Mouse (Mus musculus): Measurements from ENCODE around the gene Pck2.

Pck2 gene

DNA sequence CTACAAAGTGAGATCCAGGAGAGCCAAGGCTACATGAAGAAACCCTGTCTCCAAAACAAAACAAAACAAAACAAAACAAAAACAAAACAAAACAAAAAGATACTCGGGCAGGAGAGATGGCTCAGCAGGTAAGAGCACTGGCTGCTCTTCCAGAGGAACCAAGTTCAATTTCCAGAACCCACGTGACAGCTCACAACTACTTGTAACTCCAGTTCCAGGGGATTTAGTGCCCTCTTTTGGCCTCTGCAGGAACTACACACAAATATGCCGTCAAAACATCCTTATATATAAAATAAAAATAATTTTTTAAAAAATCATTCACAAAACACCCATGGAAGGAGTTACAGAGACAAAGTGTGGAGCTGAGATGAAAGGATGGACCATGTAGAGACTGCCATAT, 12.1 kb upstream of the Pck2 start:
- DNase-seq (ENCODE audit: extremely low spot score) = peak; percentile 17

DNA sequence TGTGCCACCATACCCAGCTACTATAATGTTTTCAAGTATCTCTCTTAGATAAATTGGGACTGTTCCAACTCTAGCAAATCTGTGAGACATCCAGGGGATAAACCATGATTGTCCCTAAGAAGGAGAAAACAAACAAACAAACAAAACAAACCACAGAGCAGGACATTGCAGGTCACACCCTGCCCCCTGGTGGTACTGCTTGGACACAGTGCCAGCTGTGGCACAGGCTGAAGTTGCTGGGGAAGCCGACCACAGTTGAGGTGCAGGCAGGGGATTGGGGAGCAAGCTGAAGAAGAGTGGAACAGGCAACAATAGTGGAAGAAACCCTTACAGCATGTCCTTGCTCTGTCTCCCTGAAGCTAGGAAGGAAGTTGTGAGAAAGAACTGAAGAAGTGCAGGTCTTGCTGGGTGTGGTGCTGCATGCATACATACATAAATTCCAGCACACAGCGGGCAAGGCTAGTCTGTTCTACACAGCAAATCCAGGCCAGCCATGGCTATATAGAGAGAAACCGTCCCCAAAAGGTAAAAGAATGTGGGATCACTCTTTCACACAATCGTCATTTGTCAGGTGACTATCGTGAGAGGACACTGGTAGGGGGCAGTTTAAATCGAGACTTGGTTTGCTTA, 3.8 kb upstream of the Pck2 start:
- peak; percentile 22 for DNase-seq (ENCODE audit: extremely low spot score)

DNA sequence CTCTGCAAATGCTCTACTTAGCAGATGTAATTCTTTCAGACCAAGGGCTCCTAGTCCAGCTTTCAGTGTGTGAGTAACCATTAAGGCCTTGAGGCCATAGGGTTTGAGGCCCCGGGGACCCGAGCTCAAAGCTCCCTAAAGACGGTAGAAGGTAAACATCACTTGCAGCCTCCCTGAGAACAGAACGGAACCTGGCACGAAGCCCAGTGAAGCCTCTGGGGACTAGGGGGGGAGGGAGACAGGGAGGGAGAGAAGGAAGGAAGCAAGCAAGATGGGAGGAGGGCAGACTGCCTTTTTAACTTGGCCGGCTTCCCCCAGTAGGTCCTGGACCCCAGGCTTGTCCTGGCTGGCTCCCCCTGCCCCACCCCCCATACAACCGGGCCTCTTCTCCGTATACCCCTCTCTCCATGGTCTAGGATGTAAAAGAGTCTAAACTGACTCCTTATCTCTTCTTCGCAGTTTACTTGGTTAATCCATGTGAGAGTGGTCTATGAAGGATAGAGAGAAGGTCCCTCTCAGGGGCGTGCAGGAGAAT, 788 bp downstream of the Pck2 start:
- no peak for DNase-seq (ENCODE audit: extremely low spot score)

DNA sequence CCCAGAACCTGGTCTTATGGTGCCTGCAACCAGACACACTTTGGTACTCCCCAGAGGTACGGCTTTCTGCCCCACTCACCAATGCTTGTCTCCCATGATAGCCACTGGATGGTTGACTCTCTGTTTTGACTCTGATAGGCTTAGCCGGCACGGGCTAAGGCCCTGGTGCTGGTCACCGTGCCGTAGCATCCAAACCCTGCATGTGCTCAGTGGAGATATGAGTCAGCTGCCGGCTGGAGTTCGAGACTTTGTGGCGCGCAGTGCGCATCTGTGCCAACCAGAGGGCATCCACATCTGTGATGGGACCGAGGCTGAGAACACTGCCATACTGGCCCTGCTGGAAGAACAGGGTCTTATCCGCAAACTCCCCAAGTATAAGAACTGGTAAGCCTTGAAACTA, 2.2 kb downstream of the Pck2 start:
- no peak for DNase-seq (ENCODE audit: extremely low spot score)

DNA sequence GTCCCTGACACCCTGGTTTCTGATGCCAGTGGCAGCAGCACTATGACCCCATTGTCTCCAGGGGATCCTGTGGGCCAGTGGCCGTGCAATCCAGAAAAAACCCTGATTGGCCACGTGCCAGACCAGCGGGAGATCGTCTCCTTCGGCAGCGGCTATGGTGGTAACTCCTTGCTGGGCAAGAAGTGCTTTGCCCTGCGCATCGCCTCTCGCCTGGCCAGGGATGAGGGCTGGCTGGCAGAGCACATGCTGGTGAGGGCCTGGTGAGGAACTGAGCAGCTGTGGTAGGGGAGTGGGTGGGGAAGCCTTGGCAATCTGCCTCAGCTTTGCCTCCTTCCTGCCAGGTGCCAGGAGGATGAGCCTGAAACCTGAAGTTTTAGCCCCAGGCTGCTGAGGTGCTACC, 4.3 kb downstream of the Pck2 start:
- DNase-seq (ENCODE audit: extremely low spot score) = no peak

DNA sequence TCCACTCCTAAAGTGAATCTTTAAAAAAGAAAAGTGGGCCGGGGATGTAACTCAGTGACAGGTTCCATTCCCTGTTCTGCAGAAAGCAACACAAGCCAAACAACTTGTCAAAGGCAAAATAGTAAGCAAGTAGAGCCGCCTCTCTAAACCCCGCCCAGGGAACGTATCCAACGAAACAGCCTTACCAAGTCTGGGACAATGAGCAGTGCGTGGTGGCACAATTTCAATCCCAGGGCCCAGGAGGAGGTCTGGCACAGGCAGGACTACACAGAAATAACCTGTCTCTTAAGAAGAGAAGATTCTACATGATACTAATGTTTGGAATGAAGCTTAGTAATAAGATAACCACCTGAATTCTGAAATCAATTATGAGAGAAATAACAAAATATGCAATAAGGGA, 10.1 kb downstream of the Pck2 start:
- no peak for DNase-seq (ENCODE audit: extremely low spot score)

DNA sequence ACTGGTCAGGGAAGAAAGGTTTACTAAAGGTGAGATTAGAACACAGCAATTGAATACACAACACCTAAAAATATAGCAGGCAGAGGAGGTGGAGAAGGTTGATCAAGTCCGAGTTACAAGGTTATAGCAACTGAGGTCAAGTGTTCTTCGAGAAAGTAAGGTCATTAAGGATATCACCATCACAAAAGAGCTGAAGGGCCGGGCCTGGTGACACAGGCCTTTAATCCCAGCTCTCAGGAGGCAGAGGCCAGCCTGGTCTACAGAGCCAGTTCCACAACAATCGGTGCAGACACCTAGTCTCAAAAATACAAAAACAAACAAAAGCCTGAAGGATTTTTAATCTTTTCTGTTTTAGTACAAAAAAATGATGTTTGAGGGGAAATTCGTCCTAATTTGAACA, 11.3 kb downstream of the Pck2 start:
- DNase-seq (ENCODE audit: extremely low spot score) = no peak

DNA sequence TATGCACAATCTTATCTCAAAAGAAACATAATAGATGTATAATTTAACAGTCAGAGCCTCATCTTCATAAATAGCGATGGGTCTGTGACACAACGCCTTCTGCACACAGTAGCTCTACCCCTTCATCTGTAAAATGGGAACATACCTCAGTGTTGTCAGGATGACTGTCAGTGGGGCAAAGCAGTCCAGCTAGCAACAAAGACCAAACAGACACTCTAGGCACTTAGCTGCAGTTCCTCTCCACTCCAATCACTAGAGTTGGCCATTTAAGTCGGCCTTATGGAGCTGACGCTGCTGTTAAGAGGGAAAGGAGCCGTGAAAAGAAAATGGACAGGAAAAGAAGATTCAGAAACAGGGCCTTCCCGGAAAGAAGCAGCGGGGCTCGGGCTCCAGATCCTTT, 11.7 kb downstream of the Pck2 start:
- no peak for DNase-seq (ENCODE audit: extremely low spot score)

DNA sequence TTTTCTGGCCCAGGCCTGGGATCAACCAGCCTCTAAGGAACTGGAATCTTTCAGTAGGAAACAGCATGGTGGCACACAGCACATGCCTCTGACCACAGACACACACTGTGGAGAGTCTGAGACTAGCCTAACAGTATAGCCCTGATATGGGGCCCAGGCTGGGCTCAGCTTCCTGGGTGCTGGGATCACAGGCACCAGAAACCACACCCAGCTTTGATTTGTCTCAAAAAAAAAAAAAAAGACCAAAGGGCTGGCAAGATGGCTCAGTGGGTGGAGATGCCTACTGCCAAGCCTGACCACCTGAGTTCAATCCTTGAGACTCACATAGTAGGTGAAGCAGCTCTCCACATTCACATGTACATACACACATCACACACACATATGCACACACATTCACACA, 14.6 kb downstream of the Pck2 start:
- DNase-seq (ENCODE audit: extremely low spot score) = no peak

DNA sequence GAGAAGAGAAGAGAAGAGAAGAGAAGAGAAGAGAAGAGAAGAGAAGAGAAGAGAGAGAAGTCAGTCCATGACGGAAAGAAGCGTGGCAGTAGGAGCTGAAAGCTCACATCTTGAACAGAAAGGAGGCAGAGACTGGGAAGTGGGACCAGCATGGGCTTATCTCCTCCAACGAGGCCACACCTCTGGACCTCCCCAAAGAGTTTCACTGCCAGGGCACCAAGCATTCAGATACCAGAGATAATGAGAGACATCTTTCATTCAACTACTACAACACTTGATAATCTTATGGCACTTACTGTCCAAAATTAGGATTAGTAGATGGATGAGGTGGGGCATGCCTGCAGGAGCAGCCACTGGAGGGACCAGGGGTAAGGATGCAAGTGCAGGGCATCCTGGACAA, 15.7 kb downstream of the Pck2 start:
- DNase-seq (ENCODE audit: extremely low spot score) = no peak

DNA sequence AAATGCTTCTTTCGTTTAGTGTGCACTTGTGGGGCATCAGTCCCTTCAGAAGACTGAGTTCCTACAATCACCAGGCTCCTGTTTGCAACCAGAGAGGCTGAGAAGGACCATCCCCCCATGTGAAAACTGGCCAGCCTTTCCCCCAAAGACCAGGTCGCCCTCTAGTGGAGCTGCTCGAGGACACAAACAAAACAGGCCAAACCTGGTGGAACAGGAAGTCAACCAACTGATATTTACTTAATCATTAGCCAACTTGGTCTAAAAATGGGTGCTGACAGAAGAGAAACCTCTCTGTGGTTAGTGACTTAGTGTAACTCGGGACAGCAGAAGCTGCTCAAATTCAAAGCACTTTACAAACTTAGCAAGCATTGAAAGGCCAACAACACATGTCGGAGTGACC, 16.9 kb downstream of the Pck2 start:
- DNase-seq (ENCODE audit: extremely low spot score) = peak; percentile 64

DNA sequence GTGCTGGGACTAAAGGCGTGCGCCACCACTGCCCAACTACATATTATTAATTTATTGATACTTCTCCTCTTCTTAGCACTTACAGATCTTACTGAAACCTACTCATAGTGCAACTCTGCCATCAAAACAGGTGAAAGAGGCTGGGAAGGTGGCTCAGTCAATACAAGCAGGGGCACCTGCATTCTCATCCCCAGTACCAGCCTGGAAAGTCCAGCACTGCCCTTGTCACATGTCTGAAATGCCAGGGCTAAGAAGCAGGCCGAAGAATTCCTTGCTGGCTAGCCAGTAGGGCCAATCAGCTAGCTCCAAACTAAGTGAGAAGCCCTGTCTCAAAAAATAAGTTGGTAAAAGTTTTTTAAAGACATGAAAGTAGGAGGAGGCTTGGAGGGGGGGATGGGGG, 17.5 kb downstream of the Pck2 start:
- DNase-seq (ENCODE audit: extremely low spot score) = no peak

DNA sequence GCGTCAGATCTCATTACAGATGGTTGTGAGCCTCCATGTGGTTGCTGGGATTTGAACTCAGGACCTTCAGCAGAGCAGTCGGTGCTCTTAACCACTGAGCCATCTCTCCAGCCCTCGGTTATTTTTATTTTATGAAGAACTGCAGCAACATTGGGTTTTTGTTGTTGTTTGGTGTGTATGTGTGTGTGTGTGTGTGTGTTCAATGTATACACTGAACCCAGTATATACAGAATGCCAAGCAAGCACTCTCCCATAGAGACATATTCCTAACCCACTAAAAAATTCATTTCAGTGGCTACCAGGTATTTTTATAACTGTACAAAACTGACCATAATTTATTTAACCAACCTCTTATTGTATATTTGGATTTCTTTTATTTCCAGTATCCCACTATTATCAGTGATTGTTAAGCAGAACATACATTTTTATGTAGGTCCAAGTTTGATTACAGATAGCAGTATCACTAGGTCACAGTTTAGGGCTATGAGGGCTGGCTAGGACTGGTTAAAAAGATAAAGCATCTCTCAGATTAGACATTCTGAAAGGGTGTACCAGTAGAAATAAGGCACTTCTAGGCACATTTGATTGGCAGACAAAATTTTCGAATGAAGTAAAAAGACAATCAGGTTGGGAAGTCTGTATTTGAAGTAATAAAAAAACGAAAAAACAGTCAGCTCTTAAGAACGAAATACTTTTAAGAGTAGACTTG, 18.8 kb downstream of the Pck2 start:
- no peak for DNase-seq (ENCODE audit: extremely low spot score)

DNA sequence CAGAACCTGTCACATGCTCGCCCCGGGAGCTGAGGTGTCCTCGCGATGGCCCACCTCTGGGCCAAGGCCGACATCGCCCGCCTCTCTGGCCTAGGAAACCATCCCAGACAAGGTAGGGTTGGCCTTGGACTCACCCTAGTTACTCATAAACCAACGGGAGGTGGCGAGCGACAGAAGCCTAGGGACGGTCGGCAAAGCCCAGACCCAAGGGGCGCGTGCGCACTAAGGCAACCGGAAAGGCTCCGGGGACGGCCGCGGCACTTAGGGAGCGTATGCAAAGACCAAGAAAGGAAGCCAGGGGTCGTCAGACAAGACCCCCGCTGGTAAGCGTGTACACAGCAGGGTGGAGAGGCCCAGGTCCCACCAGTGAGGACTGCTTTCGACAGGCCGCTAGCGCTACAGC, 19.7 kb downstream of the Pck2 start, which contains the start of gene Dcaf11:
Gene Dcaf11, plus strand, starts transcription at position 208 of the 403 bp plus-strand sequence.
- peak; percentile 93 for DNase-seq (ENCODE audit: extremely low spot score)

DNA sequence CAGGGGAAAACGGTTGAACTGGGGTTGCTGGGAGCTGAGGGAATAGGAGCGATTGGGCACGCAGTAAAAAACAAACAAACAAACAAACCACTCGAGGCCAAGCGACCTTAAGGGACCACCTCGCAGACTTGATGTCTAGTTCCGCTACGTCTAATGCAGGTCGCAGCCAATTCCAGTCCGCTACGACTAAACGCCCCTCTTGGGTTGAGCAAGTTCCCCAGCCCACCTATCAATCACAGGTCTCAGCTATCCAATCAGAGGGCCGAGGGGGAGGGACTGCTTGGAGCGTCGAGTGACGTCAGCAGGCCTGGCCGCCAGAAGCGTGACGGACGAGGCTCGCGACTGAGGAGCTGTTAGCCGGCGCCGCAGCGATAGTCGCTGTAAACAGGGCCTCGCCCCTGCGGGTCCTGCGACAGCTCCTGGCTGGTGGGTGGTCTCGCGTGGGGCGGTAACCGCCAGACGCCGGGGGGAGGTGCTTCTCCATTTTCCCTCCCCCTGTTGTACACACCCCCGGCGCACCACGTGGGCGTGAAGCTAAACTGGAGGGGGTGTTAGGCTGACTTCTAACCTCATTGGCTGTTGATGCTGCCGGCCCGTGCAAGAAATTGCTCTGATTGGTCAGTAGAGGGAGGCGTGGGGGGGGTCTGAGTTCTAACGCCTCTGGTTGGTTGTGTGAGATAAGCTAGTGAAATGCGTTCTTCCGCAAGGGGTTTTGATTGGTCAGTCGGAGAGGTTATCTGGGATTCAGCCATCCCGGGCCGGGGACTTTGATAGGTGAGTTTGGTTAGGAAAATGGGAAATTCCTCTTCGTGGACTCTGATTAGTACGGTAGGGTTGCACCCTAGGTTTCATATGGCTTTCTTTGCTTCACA, 20.4 kb downstream of the Pck2 start, which contains the start of gene A730061H03Rik:
Gene A730061H03Rik, minus strand, starts transcription at position 205 of the 872 bp plus-strand sequence.
- peak; percentile 99 for DNase-seq (ENCODE audit: extremely low spot score)

DNA sequence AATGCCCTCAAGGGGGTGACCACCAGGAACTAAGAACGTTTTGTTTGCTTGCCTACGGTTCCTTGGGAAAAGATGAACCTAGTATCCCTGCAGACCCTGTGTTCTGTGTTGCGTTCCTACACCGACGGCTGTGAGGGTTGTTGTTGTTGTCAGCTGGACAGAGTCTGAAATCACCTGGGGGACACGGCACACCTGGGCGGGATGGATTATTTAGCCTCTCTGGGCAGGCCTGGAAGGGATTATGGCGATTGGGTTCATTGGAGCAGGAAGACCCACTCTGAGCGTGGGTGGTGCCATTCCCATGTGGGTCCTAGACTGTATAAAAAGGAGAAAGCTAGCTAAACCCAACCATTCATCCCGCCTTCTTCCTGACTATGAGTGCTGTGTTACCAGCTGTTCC, 21.8 kb downstream of the Pck2 start:
- no peak for DNase-seq (ENCODE audit: extremely low spot score)

DNA sequence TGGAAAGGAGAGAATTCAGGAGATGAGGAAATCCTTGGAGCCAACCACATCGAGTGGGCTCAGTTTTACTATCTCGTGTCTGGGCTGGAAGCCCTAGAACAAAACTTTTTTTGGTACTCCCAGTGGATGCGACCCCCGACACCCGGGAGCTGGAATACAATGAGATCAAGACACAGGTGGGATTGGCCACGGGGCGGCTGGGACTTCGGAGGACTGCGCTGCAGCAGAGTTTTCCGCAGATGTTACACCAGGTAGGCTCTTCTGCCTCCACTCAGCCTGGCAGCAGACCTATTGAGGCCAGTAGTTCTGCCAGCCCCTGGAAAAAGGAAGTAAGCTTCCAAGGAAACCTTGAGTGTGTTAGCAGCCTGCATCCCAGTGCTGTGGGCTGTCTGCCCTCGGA, 23.2 kb downstream of the Pck2 start:
- no peak for DNase-seq (ENCODE audit: extremely low spot score)

DNA sequence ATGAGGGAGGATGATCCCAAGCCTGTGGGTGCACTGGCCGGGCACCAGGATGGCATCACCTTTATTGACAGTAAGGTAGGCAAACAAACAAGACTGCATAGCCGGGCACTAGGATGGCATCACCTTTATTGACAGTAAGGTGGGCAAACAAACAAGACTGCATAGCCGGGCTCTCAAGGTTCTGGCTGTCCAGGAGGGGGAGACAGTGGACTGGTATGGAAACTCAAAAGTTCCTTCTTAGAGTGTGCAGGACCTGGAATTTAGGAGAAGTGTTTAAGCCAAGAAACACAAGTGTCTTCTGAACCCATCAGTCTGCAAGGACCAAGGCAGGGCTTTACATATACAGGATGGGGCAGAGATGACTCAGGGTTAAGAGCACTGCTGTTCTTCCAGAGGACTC, 25.7 kb downstream of the Pck2 start:
- no peak for DNase-seq (ENCODE audit: extremely low spot score)

DNA sequence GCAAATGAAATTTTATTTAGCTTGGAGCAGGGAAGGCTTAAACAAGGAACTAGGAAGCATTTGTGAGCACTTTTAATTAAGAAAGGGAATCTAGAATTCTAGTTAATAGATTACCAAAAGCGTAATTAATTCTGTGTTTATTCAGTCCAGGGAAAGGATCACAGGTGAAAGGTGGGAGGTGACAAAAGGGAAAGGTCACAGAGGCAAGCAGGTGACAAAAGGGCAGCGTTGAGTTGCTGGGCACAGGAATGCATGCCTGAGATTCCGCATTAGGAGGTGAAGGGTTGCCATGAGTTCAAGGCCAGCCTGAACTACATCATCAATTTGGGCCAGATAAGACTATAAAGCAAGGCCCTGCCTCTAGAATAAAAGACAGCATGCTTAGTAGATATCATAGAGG, 27.4 kb downstream of the Pck2 start:
- no peak for DNase-seq (ENCODE audit: extremely low spot score)

DNA sequence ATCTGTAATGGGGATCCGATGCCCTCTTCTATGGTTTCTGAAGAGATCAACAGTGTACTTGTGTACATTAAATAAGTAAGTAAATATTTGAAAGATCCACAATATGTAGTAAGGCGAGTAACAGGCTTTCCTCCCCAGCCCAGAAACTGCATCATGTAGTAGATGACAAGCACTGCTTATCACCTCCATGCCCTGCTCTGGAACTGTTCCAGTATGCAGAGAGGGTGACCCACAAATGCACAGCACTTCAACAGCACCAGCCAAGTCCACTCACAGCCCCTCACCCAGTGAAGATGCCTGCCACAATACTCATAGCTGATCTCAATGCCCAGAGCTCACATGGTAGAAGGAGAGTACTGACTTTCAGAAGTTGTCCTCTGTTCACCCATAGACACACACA, 30.5 kb downstream of the Pck2 start:
- DNase-seq (ENCODE audit: extremely low spot score) = no peak

DNA sequence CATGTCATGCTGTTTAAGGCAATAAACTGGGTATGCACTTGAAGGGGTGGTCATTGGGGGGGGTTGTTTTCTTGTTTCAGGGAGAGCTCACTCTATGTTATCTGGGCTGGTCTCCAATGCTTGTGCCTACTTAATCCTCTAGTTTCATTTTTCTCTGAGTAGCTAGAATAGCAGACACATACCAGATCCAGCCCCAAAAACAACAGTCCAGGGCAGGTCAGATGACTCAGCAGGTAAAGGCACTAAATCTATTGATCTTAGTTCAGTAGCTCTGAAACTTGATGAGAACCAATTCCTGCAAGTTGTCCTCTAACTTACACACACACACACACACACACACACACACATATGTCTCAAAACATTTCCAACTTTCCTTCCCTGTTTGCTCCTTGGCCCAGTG, 31.7 kb downstream of the Pck2 start:
- no peak for DNase-seq (ENCODE audit: extremely low spot score)

DNA sequence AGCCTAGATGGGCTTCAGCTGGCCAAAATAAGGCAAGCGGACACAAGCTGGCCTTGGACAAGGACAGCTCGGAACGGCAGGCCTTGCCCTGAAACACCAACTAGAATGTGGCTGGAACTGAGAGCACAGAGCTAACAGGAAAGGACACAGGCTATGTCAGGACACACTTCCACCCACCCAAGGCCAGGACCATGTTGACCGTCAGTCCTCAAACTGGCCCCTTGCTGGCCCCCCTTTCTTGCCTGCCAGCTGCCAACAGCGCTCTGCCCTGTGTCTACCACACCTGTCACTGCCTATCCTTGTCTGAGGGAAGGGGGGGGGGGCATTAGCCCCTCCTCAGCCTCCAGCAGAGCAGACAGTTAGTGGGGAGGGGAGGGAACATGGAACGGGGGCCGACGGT, 35.2 kb downstream of the Pck2 start, which contains the start of gene Fitm1:
Gene Fitm1, plus strand, starts transcription at position 316 of the 400 bp plus-strand sequence.
- no peak for DNase-seq (ENCODE audit: extremely low spot score)

All from embryo, embryonic 9.5 days (tissue).